Mouse (Mus musculus): Measurements from ENCODE around the gene Apbb1.

Apbb1 gene

GRCm38 (mm10) chr7:105572949-105573348 lies 8.5 kb downstream of the Apbb1 start:
- in situ Hi-C loops (cut with MboI; ENCODE audit: low sequenced_read_pairs), result no loop called here

GRCm38 (mm10) chr7:105570756-105571155 lies 10.7 kb downstream of the Apbb1 start:
- in situ Hi-C loops (cut with MboI; ENCODE audit: low sequenced_read_pairs), result no loop called here

GRCm38 (mm10) chr7:105569512-105570496 lies 11.6 kb downstream of the Apbb1 start:
- in situ Hi-C loops (cut with MboI; ENCODE audit: low sequenced_read_pairs), result no loop called here

GRCm38 (mm10) chr7:105568988-105569471 lies 12.4 kb downstream of the Apbb1 start:
- in situ Hi-C loops (cut with MboI; ENCODE audit: low sequenced_read_pairs), result no loop called here

GRCm38 (mm10) chr7:105568583-105568982 lies 12.9 kb downstream of the Apbb1 start:
- in situ Hi-C loops (cut with MboI; ENCODE audit: low sequenced_read_pairs), result no loop called here

GRCm38 (mm10) chr7:105565071-105565836 lies 16.2 kb downstream of the Apbb1 start:
- in situ Hi-C loops (cut with MboI; ENCODE audit: low sequenced_read_pairs), result no loop called here

GRCm38 (mm10) chr7:105563367-105563766 lies 18.1 kb downstream of the Apbb1 start:
- in situ Hi-C loops (cut with MboI; ENCODE audit: low sequenced_read_pairs), result no loop called here

- in situ Hi-C loops (cut with MboI; ENCODE audit: low sequenced_read_pairs), result no loop called here
Observed at GRCm38 (mm10) chr7:105562317-105562716, 19.1 kb downstream of the Apbb1 start.

- in situ Hi-C loops (cut with MboI; ENCODE audit: low sequenced_read_pairs), result no loop called here
Observed at GRCm38 (mm10) chr7:105559016-105559415, 22.4 kb downstream of the Apbb1 start.

- in situ Hi-C loops (cut with MboI; ENCODE audit: low sequenced_read_pairs), result no loop called here
Observed at GRCm38 (mm10) chr7:105557671-105558070, 23.8 kb downstream of the Apbb1 start.

- in situ Hi-C loops (cut with MboI; ENCODE audit: low sequenced_read_pairs), result no loop called here
Observed at GRCm38 (mm10) chr7:105556406-105556805, 25.0 kb downstream of the Apbb1 start.

- in situ Hi-C loops (cut with MboI; ENCODE audit: low sequenced_read_pairs), result no loop called here
Observed at GRCm38 (mm10) chr7:105555571-105555970, 25.9 kb downstream of the Apbb1 start.

- in situ Hi-C loops (cut with MboI; ENCODE audit: low sequenced_read_pairs), result no loop called here
Observed at GRCm38 (mm10) chr7:105554212-105554942, 27.1 kb downstream of the Apbb1 start, which contains the start of gene Smpd1. Smpd1 (plus strand) TSS chr7:105554360.

- in situ Hi-C loops (cut with MboI; ENCODE audit: low sequenced_read_pairs), result no loop called here
Observed at GRCm38 (mm10) chr7:105553456-105554211, 27.8 kb downstream of the Apbb1 start.

- in situ Hi-C loops (cut with MboI; ENCODE audit: low sequenced_read_pairs), result loop anchor here (25.0 kb wide), 1 partner anchor 88 kb away; the partner anchor contains the start of genes Arfip2, Gm45799, Timm10b and Trim3
Observed at GRCm38 (mm10) chr7:105549035-105549434, 32.4 kb downstream of the Apbb1 start.

GRCm38 (mm10) chr7:105547970-105548369 lies 33.5 kb downstream of the Apbb1 start:
- in situ Hi-C loops (cut with MboI; ENCODE audit: low sequenced_read_pairs), result loop anchor here (25.0 kb wide), 1 partner anchor 89 kb away; the partner anchor contains the start of genes Arfip2, Gm45799, Timm10b and Trim3

GRCm38 (mm10) chr7:105545986-105546385 lies 35.5 kb downstream of the Apbb1 start:
- in situ Hi-C loops (cut with MboI; ENCODE audit: low sequenced_read_pairs), result loop anchor here (25.0 kb wide), 1 partner anchor 91 kb away; the partner anchor contains the start of genes Arfip2, Gm45799, Timm10b and Trim3

GRCm38 (mm10) chr7:105534162-105534561 lies 47.3 kb downstream of the Apbb1 start:
- in situ Hi-C loops (cut with MboI; ENCODE audit: low sequenced_read_pairs), result loop anchor here (25.0 kb wide), 1 partner anchor 103 kb away; the partner anchor contains the start of genes Arfip2, Gm45799, Timm10b and Trim3

GRCm38 (mm10) chr7:105528094-105528493 lies 53.4 kb downstream of the Apbb1 start:
- in situ Hi-C loops (cut with MboI; ENCODE audit: low sequenced_read_pairs), result loop anchor here (25.0 kb wide), 1 partner anchor 109 kb away; the partner anchor contains the start of genes Arfip2, Gm45799, Timm10b and Trim3

Measured in CH12F3 (cell line).